Comparison of ENCODE assay signal across 17 mouse cellular contexts in genomic region chr4:87751515-87751864, GRCm38 (mm10).
"Had no signal": no experiment of that assay in that cellular context is flagged by ENCODE, and none has a peak within 500 bp of the region (broad histone marks: within the 10 kb centered on the region; RNA-seq: fewer than 3 reads in every experiment).

No protein-coding gene starts in this region.

- H3K4me2 ChIP-seq: kidney, embryonic 15.5 days; limb, embryonic 15.5 days; lung, embryonic 14.5 days; midbrain, embryonic 12.5 days; neural tube, embryonic 13.5 days; stomach, embryonic 15.5 days had no signal

- H3K27ac ChIP-seq: kidney, embryonic 15.5 days; left cerebral cortex, adult 2 months; limb, embryonic 15.5 days; midbrain, embryonic 12.5 days; neural tube, embryonic 13.5 days; stomach, embryonic 15.5 days had no signal

- H3K9ac ChIP-seq: kidney, embryonic 15.5 days; limb, embryonic 15.5 days; lung, embryonic 14.5 days; midbrain, embryonic 12.5 days; neural tube, embryonic 13.5 days; stomach, embryonic 15.5 days had no signal

- H3K4me3 ChIP-seq: kidney, embryonic 15.5 days; left cerebral cortex, adult 2 months; limb, embryonic 15.5 days; megakaryocyte, embryonic 14.5 days; midbrain, embryonic 12.5 days; neural tube, embryonic 13.5 days; stomach, embryonic 15.5 days had no signal

- ATAC-seq: intestine, embryonic 16.5 days; midbrain, embryonic 16.5 days had no signal

- H3K36me3 ChIP-seq: kidney, embryonic 15.5 days; limb, embryonic 15.5 days; midbrain, embryonic 12.5 days; neural tube, embryonic 13.5 days; stomach, embryonic 15.5 days had no signal

- H3K9me3 ChIP-seq: kidney, embryonic 15.5 days; limb, embryonic 15.5 days; midbrain, embryonic 12.5 days; neural tube, embryonic 13.5 days; stomach, embryonic 15.5 days had no signal

- DNase-seq: kidney, adult 2 months; kidney, postnatal 14 days; lung, postnatal 10 days; lung, postnatal 4 days; retina, postnatal 1 day; thymus, adult 2 months; thymus, postnatal 25 days had no signal

- H3K4me1 ChIP-seq: kidney, embryonic 15.5 days; megakaryocyte, embryonic 14.5 days; stomach, embryonic 15.5 days had no signal

- H3K27me3 ChIP-seq: kidney, embryonic 15.5 days; limb, embryonic 15.5 days; midbrain, embryonic 12.5 days; neural tube, embryonic 13.5 days; stomach, embryonic 15.5 days had no signal
